Mouse (Mus musculus) kidney, postnatal 0 days (tissue): ENCODE measurements around the gene Aqp9. TPM values are rescaled to one million over a fixed set of nuclear protein-coding genes. Genes with fewer than 3 reads are reported as not detected.
"Not testable (repeated sequence)": the region's sequence is repeated elsewhere in the genome, so short reads cannot be mapped to it uniquely, and the experiment has no call there.

Experiments used
- ATAC-seq: fragments of 200-750 bp; cut with Nextera tagmentation; replicated peaks from 2 replicates; pipeline ENCODE4 v1.8.0; 2017; ENCODE audit warnings: low read depth, moderate number of reproducible peaks, moderate TSS enrichment, moderate library complexity; ENCODE audit not compliant: low FRiP score
- DNase-seq: peaks from one replicate; pipeline ENCODE4 v3.0.0-alpha.2; 2016; ENCODE audit warnings: low spot score
- H3K27ac ChIP-seq: fragments of 300-500 bp; sonication (generic); 2 replicates; pipeline ENCODE4 v1.5.1; 2014; ENCODE audit warnings: mild to moderate bottlenecking
- H3K27me3 ChIP-seq: fragments of 300-500 bp; sonication (generic); 2 replicates; pipeline ENCODE4 v1.6.1; 2014; ENCODE audit warnings: low read length, mixed read lengths; ENCODE audit not compliant: insufficient read depth
- H3K36me3 ChIP-seq: fragments of 300-500 bp; sonication (generic); 2 replicates; pipeline ENCODE4 v1.6.1; 2014; ENCODE audit warnings: low read length, mixed read lengths; ENCODE audit not compliant: insufficient read depth
- H3K4me1 ChIP-seq: fragments of 300-500 bp; sonication (generic); replicated peaks from 2 replicates; pipeline ENCODE4 v1.6.1; 2014; ENCODE audit warnings: antibody characterized with exemption, low read length, mixed read lengths; ENCODE audit not compliant: insufficient read depth
- H3K4me2 ChIP-seq: fragments of 300-500 bp; sonication (generic); 2 replicates; pipeline ENCODE4 v1.6.1; 2014; ENCODE audit warnings: mild to moderate bottlenecking, low read length, moderate library complexity, mixed read lengths
- H3K4me3 ChIP-seq: fragments of 300-500 bp; sonication (generic); replicated peaks from 2 replicates; pipeline ENCODE4 v1.5.1; 2014; ENCODE audit warnings: low read depth, low read length
- H3K9ac ChIP-seq: fragments of 300-500 bp; sonication (generic); 2 replicates; pipeline ENCODE4 v1.6.1; 2014; ENCODE audit warnings: low read depth, low read length
- H3K9me3 ChIP-seq: fragments of 300-500 bp; sonication (generic); replicated peaks from 2 replicates; pipeline ENCODE4 v1.6.1; 2016; ENCODE audit warnings: low read length, inconsistent platforms, mixed read lengths
- CTCF ChIP-seq: IDR thresholded peaks from 2 replicates; pipeline ENCODE4 v1.5.1; 2016; ENCODE audit warnings: antibody characterized with exemption, low read depth, mild to moderate bottlenecking, moderate library complexity
- WGBS: fragments of 180-500 bp; shearing (Covaris S2); extraction: QIAGEN DNeasy Blood & Tissue Kit; methylation state at CpG from one replicate; pipeline ENCODE4 v1.1.7; 2014; 5-methylcytosine and 5-hydroxymethylcytosine counted together
- polyA plus RNA-seq: library from polyadenylated mRNA; unstranded; fragments of >200 nt; fragmentation: Nextera tagmentation; extraction: Ambion mirVana; gene quantifications from 2 replicates; pipeline ENCODE4 v1.2.1, GENCODE M21; 2015

Aqp9 gene
- polyA plus RNA-seq, 1 experiment from 2014 or later, result 0.04 TPM

- H3K4me2 ChIP-seq, result no peak overlapping the region
- no peaks in the 10 kb centered on the region for H3K9me3 ChIP-seq
- TF ChIP-seq CTCF, result peak; percentile 82
- 0 out of 2 replicates have a peak, but pooled peaks have one; percentile 46 for ATAC-seq
- H3K9ac ChIP-seq, result no peak overlapping the region
- no peaks in the 10 kb centered on the region for H3K27me3 ChIP-seq
- H3K27ac ChIP-seq, result no peak overlapping the region
- no peaks in the 10 kb centered on the region for H3K4me1 ChIP-seq
- H3K4me3 ChIP-seq, result no peak overlapping the region
- H3K36me3 ChIP-seq, result no peaks in the 10 kb centered on the region
- 44% methylated on average over 5 of the region's 5 CpGs for WGBS
- peak; percentile 86 for DNase-seq
These were observed 39.6 kb downstream of the Aqp9 start for GRCm38 (mm10) chr9:71128911-71129310.

- H3K27ac ChIP-seq, result no peak overlapping the region
- H3K9ac ChIP-seq, result no peak overlapping the region
- TF ChIP-seq CTCF, result peak; percentile 60
- H3K4me1 ChIP-seq, result no peaks in the 10 kb centered on the region
- H3K36me3 ChIP-seq, result no peaks in the 10 kb centered on the region
- H3K27me3 ChIP-seq, result no peaks in the 10 kb centered on the region
- H3K4me3 ChIP-seq, result no peak overlapping the region
- H3K4me2 ChIP-seq, result no peak overlapping the region
- no peaks in the 10 kb centered on the region for H3K9me3 ChIP-seq
- DNase-seq (no peak), ATAC-seq (no peak)
- 26% methylated on average over 2 of the region's 2 CpGs for WGBS
These were observed 42.3 kb downstream of the Aqp9 start for GRCm38 (mm10) chr9:71126205-71126604.

GRCm38 (mm10) chr9:71123095-71123494, 45.4 kb downstream of the Aqp9 start:
- H3K27me3 ChIP-seq, H3K9ac ChIP-seq, H3K4me1 ChIP-seq, H3K4me3 ChIP-seq, H3K27ac ChIP-seq, H3K9me3 ChIP-seq, H3K4me2 ChIP-seq, ATAC-seq, DNase-seq, H3K36me3 ChIP-seq: not testable (repeated sequence)
- whole genome bisulfite sequencing, result 86% methylated on average over 8 of the region's 8 CpGs

- TF ChIP-seq CTCF, result peak; percentile 20; the same call in 1 of the 2 replicates
- Histone ChIP-seq H3K4me3 (no peak overlapping the region), H3K36me3 (no peaks in the 10 kb centered on the region), H3K4me1 (no peaks in the 10 kb centered on the region), H3K9ac (no peak overlapping the region), H3K9me3 (no peaks in the 10 kb centered on the region), H3K4me2 (no peak overlapping the region), H3K27me3 (no peaks in the 10 kb centered on the region), H3K27ac (no peak overlapping the region)
- no peak for DNase-seq
- ATAC-seq, result no peak
- WGBS, result 70% methylated on average over 9 of the region's 9 CpGs
These were observed 47.6 kb downstream of the Aqp9 start for GRCm38 (mm10) chr9:71120924-71121323.

GRCm38 (mm10) chr9:71113166-71113565, 55.3 kb downstream of the Aqp9 start:
- H3K9me3 ChIP-seq, result no peaks in the 10 kb centered on the region
- WGBS, result 69% methylated on average over 6 of the region's 6 CpGs

GRCm38 (mm10) chr9:71103521-71103920, 65.0 kb downstream of the Aqp9 start:
- H3K9me3 ChIP-seq, result no peaks in the 10 kb centered on the region
- H3K36me3 ChIP-seq, result no peaks in the 10 kb centered on the region
- TF ChIP-seq CTCF, result no peak
- no peak overlapping the region for H3K27ac ChIP-seq
- H3K4me2 ChIP-seq, result no peak overlapping the region
- no peak overlapping the region for H3K9ac ChIP-seq
- DNase-seq (no peak), ATAC-seq (no peak)
- 86% methylated on average over 5 of the region's 5 CpGs for WGBS
- no peak overlapping the region for H3K4me3 ChIP-seq
- no peaks in the 10 kb centered on the region for H3K27me3 ChIP-seq
- H3K4me1 ChIP-seq, result no peaks in the 10 kb centered on the region

More at GRCm38 (mm10) chr9:71113166-71113565, 55.3 kb downstream of the Aqp9 start:
- Histone ChIP-seq H3K9ac (no peak overlapping the region), H3K27ac (no peak overlapping the region), H3K4me3 (no peak overlapping the region), H3K36me3 (no peaks in the 10 kb centered on the region), H3K27me3 (no peaks in the 10 kb centered on the region), H3K4me1 (no peaks in the 10 kb centered on the region), H3K4me2 (no peak overlapping the region)
- ATAC-seq (no peak), DNase-seq (no peak)
- TF ChIP-seq CTCF, result no peak

GRCm38 (mm10) chr9:71094066-71094465, 74.4 kb downstream of the Aqp9 start:
- no peaks in the 10 kb centered on the region for H3K4me1 ChIP-seq
- no peak overlapping the region for H3K4me3 ChIP-seq
- no peaks in the 10 kb centered on the region for H3K36me3 ChIP-seq
- no peaks in the 10 kb centered on the region for H3K9me3 ChIP-seq
- WGBS, result 86% methylated on average over 6 of the region's 6 CpGs
- H3K9ac ChIP-seq, result no peak overlapping the region
- no peak for DNase-seq
- H3K4me2 ChIP-seq, result no peak overlapping the region
- no peaks in the 10 kb centered on the region for H3K27me3 ChIP-seq
- ATAC-seq, result no peak
- no peak overlapping the region for H3K27ac ChIP-seq
- TF ChIP-seq CTCF, result no peak
